Mouse (Mus musculus) adrenal gland, adult (tissue): ENCODE results near the gene Ntm.

Experiments
- DNase-seq, 2 experiments: peaks; one replicate each; pipeline ENCODE4 v3.0.0; 2022 to 2023; ENCODE audit warnings: low spot score in 1 of 2; ENCODE audit not compliant: inconsistent age in 2 of 2

Gene Ntm

DNA sequence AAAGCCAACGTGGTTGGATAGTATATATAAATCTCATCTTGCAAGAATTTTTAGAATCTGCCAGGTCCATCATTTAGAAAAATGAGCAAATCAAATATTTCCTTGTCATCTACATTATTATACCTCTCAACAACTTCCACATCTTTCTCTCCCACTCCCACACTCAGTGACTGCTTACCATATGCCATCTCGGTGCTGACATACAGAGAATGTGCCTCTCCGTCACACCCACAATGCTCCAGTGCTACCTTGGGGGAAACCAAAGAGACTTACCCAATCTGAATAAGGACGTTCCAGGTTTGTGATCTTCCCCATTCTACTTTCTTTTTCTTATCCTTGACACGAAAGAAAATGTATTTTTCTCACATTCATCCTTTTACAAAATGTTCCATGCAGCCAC is 75.0 kb downstream of the Ntm start:
- DNase-seq, result no peak

DNA sequence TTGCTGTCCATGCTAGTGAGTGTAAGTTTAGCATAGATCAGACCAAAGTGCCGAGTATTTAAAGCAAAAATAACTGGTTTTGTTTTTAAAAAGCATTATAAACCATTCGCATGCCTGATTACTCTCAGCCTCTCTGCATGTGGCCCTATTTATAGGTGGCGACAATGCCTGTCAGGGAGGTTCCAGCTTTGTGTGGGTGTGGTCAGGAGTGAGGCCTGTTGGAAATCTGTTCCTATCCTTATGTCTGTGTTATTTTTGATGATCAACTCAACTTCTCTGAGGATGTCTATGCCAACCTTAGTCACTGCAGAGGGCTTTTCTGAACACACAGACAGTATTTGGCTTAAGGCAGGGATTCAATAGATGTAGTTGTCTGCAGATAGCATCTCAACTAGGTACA is 78.9 kb downstream of the Ntm start:
- DNase-seq, result no peak

GRCm38 (mm10) chr9:29881614-29882013 is 81.3 kb downstream of the Ntm start:
- DNase-seq, result no peak

DNA sequence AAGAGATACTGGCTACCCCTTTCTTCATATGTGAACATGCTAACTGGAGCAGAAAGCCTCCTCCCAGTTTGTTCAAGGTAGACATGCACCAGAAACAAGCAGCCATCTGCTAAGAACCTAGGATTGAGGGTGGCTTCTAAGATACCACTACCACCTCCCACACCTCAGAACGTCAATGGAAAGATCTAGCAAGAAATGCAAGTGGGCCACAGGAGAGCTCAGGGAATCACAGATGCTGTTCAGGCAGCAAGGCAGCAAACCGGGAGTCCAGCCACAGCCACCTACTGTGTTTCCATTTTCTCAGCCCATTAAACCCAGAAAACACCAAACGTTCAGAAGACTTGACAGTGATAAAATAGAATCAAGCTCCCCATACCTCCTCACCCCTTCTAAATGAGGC is 85.4 kb downstream of the Ntm start:
- DNase-seq, result no peak

DNA sequence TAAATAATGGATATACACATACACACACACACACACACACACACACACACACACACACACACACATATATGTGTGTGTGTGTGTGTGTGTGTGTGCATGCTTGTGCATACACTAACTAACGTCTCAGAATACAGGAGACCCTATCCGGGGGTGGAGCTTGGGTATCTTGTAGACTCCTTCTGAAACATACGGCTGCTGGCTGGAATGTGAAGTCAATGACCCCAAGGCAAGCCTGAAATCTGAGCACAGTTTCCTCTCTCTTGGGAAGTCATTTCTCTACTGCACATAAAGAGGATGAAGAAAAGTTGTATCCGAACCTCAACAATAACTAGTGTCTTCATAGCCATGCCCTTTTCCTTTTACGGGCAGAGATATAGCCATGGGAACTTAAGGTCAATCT is 95.2 kb downstream of the Ntm start:
- no peak for DNase-seq

GRCm38 (mm10) chr9:29866824-29867223 is 96.1 kb downstream of the Ntm start:
- no peak for DNase-seq

DNA sequence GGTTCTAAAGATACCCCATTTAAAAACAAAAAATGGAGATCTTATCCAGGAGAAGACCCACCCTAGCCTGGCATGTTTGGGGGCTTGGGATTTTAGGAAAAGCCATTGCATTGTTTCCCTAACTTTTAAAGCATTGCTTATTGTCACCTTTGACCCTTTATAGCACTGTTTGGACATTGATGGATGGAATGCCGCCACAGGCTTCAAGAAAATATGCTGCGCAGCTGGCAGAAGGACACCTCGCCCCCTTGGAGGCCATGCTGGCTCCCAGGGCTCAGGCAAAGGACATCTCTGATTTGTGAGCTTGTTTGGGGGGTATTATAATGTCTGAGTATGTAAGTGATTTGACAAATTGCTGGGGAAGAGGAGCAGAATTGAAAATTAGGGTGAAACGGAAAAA is 96.8 kb downstream of the Ntm start:
- no peak for DNase-seq

- no peak for DNase-seq
These were observed 97.4 kb downstream of the Ntm start for GRCm38 (mm10) chr9:29865502-29865901.

DNA sequence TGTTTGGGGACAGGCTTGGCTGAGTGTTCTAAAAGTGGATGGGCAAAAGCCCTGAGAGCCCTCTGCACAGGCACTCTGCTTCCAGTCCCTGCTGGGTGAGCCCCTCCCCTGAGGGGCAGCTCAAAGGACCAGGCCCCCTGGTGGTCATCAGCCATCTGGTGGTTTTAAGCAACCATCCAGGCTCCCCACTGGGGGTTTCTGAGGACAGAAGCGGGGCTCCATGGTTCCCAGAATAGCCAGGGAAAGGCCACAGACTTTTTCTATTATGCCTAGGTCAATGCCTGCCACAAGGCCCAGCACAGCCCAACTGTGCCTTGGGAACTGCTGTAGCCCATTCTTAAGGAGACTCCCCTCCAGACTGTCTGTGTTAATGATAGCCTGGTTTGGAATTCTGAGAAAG is 98.1 kb downstream of the Ntm start:
- no peak for DNase-seq

- no peak for DNase-seq
These were observed 100.5 kb downstream of the Ntm start for GRCm38 (mm10) chr9:29862408-29862807.

GRCm38 (mm10) chr9:29859256-29860048 is 103.5 kb downstream of the Ntm start:
- DNase-seq, result no peak

DNA sequence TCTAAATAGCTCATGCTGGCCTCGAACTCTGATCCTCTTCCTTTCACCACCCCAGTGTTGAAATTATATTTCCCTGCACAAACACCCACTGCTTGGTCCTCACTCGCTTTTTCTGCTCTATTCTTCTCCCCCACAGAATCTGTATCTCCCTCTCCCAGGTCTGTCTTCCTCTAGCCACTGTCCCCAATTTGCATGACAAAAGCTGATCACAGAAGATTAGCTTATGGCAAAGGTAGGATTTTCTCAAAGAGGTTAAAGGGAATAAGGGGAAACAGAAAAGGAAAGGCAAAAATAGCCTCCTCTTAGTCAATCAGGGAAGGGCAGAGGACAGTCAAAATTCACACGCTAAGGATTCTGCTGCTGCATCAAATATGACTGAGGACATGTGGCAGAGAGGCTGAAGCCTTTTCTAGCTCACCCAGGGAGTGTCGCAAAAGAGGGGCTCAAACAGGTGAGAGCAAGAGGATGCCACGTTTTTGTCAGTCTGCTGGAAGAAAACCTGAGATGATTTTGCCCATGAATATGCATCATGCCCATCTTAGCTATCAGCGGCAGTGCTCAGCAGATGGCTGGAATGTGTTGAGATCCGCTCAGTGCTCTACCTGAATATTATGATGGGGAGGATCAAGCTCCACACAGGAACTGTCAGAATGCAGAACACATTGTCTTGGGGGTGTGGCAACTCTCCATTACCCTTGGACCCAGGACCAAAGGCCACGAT is 114.0 kb downstream of the Ntm start:
- DNase-seq, result no peak

DNA sequence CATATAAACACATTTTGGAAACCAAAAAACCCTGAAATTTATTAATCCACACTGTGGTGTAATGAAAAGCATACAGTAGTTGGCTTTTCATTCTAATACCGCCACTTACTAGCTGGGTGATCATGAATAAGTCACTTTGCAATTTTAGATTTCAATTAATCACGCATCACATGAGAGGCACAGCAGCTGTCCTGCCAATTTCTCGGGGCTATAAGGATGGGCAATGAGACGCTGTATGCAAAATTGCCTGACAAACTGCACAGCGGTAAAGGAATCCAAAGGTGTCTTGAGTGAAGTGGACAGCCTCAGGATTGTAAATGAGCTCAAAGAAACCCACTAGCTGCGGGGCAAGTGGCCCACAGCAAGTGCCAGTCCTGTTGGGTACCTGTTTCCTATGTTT is 125.6 kb downstream of the Ntm start:
- no peak for DNase-seq

DNA sequence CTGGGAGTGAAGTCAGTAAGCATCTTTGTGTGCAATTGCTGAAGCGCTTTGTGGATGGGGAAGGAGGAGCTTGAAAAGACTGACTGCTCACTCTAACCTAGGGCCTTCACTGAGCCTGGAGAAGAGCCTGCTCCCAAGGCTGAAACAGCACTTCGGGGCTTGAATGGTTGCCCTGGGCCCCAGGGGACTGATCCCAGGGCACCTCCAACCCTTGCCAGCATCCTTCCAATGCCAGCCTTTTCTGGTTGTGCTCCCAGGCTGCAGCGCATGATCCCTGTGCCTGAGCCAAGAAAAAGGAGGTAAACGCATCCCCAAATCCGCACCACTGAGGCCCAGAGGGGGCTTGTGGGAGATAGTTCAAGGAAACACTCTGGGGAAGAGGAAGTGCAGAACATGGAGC is 128.0 kb downstream of the Ntm start:
- peak in 1 of 2 experiments; percentile 60 for DNase-seq

DNA sequence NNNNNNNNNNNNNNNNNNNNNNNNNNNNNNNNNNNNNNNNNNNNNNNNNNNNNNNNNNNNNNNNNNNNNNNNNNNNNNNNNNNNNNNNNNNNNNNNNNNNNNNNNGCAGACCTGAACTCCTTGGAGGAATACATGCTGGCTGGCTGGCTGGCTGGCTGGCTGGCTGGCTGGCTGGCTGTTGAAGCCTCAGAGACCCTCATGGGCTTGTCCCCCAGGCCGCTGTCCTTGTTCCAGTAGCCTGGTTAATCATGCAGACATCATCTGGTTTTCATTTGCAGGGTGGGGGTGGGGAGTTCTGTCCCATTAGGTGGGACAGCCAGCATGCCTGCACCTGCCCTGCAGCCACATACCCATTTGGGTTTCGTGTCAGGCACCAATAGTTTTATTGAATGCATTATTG is 129.2 kb downstream of the Ntm start:
- no peak for DNase-seq

DNA sequence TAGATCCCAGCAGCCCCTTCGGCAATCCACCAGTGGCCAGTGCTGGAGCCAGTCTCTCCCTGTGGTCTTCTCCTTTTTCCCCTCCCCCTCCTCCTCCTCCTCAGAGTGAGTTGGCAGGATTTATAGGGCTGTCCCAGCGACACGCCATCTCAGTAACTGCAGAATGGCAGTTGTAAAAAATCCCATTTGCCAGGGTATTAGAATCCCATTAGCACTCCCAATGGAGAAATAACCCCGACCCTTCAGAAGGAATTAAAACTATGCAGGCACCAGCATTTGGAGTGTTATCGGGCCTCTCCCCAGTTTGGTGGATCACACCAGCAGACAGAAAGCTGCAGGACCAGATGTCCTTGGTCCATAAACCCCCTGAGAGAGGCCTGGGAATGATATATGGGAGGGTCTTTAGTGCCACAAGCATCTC is 135.7 kb downstream of the Ntm start:
- no peak for DNase-seq

DNA sequence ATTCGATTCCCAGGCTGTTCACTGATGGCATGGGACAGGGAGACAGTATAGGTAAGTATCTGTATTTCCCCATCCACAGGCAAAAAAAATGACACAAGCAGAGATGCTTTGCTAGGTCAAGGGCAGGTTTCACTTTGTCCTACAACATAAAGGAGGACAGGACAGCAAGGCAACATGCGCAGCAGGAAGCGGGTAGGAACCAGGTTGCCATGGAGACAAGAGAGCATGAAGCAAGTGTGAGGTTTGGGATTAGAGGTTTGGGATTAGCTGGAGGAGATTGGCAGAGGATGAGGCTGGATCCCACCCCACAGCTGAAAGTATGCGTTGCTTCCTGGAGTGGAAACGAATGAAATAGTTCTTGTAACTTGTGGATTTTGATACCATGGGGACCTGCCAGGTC is 137.7 kb downstream of the Ntm start:
- no peak for DNase-seq

DNA sequence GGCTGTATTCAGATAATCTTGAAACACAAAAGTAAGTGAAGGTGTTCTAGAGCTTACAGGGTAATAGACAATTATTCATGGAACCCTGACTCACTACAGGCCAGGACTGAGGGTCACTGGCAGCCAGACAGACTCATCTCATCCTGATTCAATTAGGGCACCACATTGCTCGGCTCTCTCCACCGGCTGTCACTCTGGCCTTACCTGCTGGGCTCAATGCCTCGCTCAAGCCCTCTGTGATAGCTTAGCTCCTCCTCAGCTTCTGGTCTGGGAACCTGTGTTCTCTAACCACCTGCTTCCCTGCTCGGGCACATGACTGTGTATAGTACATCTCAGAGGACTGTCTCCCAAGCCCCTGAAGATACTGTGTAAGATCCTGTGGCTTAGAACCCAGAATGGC is 139.2 kb downstream of the Ntm start:
- no peak for DNase-seq

DNA sequence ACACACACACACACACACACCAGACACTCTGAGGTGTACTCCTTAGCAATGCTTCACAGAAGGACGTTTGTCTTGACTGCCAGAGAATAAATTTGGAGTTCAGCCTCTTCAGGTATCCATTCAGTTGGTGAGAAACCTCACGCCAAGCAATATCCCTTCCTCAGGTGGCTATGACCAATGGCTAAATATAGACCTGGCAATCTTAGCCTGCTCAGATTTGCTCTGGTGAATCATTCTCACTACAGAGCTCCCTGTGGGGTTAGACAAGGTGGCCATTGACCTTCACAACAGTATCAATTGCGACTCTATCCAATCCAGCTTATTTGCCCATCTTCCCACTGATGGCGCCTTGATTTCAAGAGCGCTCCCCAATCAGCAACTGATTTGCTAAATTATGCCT is 150.3 kb downstream of the Ntm start:
- DNase-seq, result no peak

GRCm38 (mm10) chr9:29806790-29807189 is 156.2 kb downstream of the Ntm start:
- no peak for DNase-seq

DNA sequence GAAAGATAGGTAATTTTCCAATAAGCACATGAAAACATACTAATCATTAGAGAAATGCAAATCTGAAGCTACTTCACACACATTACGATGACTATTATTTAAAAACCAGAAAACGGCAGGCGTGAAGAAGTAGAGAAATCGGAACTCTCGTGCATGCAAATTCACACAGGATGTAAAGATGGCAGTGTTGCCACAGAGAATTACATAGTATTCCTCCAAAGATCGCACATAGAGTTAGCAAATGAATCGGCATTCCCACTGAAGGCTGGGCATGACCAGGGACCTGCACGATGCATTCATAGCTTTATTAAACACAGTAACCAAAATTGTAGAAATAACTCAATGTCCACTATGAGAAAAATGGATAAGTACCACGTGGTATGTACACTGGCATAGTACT is 158.5 kb downstream of the Ntm start:
- DNase-seq, result no peak

GRCm38 (mm10) chr9:29803738-29804285 is 159.1 kb downstream of the Ntm start:
- no peak for DNase-seq
